Mouse (Mus musculus) lung, adult 2 months (tissue): ENCODE results near the gene Stub1.

Source experiments
- CTCF ChIP-seq: fragments of 200-500 bp; IDR thresholded peaks from 2 replicates; pipeline ENCODE4 v1.5.1; 2011; ENCODE audit warnings: mild to moderate bottlenecking, low read length, control low read depth; ENCODE audit not compliant: insufficient read depth
- POLR2A ChIP-seq: fragments of 200-500 bp; IDR thresholded peaks from 2 replicates; pipeline ENCODE4 v1.6.1; 2011; ENCODE audit warnings: low read depth, mild to moderate bottlenecking, control low read depth, low read length, borderline replicate concordance; ENCODE audit errors: extremely low read depth

DNA sequence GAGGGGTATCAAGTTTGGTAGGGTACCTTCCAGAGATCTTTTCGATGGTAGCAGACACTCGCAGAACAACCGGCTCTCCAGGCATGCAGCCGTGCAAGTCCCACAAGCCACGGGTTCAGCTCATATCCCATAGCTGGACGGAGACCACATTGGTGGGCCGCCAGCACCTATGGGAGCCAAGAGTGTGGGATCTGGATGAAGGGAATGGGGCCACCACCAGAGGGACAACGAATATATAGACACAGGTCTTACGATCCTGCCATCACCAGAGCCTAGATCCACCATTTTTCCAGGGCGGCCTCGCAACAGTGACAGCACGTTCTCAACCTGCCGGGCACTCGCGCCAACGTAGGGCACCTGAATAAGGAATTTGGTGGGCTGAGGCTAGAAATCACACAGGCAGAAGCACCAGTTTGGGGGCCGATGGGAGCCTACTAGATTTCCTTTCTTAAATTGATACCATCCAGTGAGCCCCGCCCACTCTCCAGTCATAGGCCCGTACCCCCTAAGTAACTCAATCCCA is 41.8 kb downstream of the Stub1 start:
- TF ChIP-seq CTCF, result no peak
- peak; percentile 5; the same call in 1 of the 2 replicates for TF ChIP-seq POLR2A
